Mouse (Mus musculus) testis, adult 2 months (tissue): ENCODE data around the gene Ippk.

Source experiments
- CTCF ChIP-seq: fragments of 200-500 bp; IDR thresholded peaks from 2 replicates; pipeline ENCODE4 v1.5.1; 2012; ENCODE audit warnings: low read depth, mild to moderate bottlenecking, inconsistent platforms, low read length, moderate library complexity; ENCODE audit not compliant: control insufficient read depth, insufficient read depth, insufficient replicate concordance
- POLR2A ChIP-seq: fragments of 200-500 bp; IDR thresholded peaks from 2 replicates; pipeline ENCODE4 v1.6.1; 2012; ENCODE audit warnings: low read depth, mild to moderate bottlenecking, inconsistent platforms, low read length, moderate library complexity; ENCODE audit not compliant: control insufficient read depth

- TF ChIP-seq POLR2A (no peak), CTCF (no peak)
Measured at GRCm38 (mm10) chr13:49467585-49467984, 46.5 kb downstream of the Ippk start.
